Mouse (Mus musculus): ENCODE measurements around the gene Avp. TPM values are rescaled to one million over a fixed set of nuclear protein-coding genes. Genes with fewer than 3 reads are reported as not detected.
A peak's percentile ranks its signal among the peaks of the same experiment; 100 is the strongest.

The Avp gene
- polyA plus RNA-seq, 1 experiment from 2014 or later: 23.5 TPM

- H3K9me3 ChIP-seq (ENCODE audit: control insufficient read depth, low read length): no peaks in the 10 kb centered on the region
- H3K4me1 ChIP-seq (replicated peaks; ENCODE audit: control insufficient read depth, insufficient read depth, low read length): peaks cover 15% of the 10 kb centered on the region
- peak within 1 kb of the TSS; percentile 89 for H3K9ac ChIP-seq (replicated peaks; ENCODE audit: low read depth, low read length)
- no peaks in the 10 kb centered on the region for H3K27me3 ChIP-seq (replicated peaks; ENCODE audit: control insufficient read depth, insufficient read depth, low read length)
- H3K4me2 ChIP-seq (ENCODE audit: low read length): peak within 1 kb of the TSS; percentile 83
- H3K36me3 ChIP-seq (ENCODE audit: control insufficient read depth, insufficient read depth): peaks cover 12% of the 10 kb centered on the region; the same call in 1 of the 2 replicates
- ATAC-seq: peak; percentile 99
- H3K27ac ChIP-seq (ENCODE audit: low read length): peak within 1 kb of the TSS; percentile 45; the same call in 1 of the 2 replicates
- WGBS: under 1% methylated on average over 58 of the region's 61 CpGs
- peak within 1 kb of the TSS; percentile 95 for H3K4me3 ChIP-seq (replicated peaks; ENCODE audit: low read length)
Measured at GRCm38 (mm10) chr2:130563212-130564055, 18.9 kb downstream of the Avp start, which contains the start of gene Mrps26. Gene Mrps26, plus strand, starts transcription at chr2:130563742.

DNA sequence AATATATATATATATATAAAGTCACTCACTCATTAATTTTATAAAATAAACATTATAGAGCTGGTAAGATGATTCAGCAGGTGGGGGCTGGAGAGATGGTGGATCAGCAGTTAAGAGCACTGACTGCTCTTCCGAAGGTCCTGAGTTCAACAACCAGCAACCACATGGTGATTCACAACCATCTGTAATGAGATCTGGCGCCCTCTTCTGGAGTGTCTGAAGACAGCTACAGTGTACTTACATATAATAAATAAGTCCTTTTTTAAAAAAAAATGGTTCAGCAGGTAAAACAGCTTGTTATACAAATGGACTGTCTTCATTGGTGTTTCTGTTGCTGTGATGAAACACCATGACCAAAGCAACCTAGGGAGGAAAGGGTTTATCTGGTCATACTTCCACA, 24.3 kb downstream of the Avp start:
- no peaks in the 10 kb centered on the region for H3K27me3 ChIP-seq (replicated peaks; ENCODE audit: control insufficient read depth, insufficient read depth, low read length)
- peaks cover 16% of the 10 kb centered on the region for H3K36me3 ChIP-seq (ENCODE audit: control insufficient read depth, insufficient read depth)
- 66% methylated on average over 2 of the region's 2 CpGs for WGBS
- H3K4me3 ChIP-seq (replicated peaks; ENCODE audit: low read length): no peak overlapping the region
- H3K4me1 ChIP-seq (replicated peaks; ENCODE audit: control insufficient read depth, insufficient read depth, low read length): peaks cover 1% of the 10 kb centered on the region; the same call in 1 of the 2 replicates
- H3K9me3 ChIP-seq (ENCODE audit: control insufficient read depth, low read length): no peaks in the 10 kb centered on the region
- ATAC-seq: no peak
- no peak overlapping the region for H3K9ac ChIP-seq (replicated peaks; ENCODE audit: low read depth, low read length)
- H3K4me2 ChIP-seq (ENCODE audit: low read length): no peak overlapping the region
- H3K27ac ChIP-seq (ENCODE audit: low read length): no peak overlapping the region

GRCm38 (mm10) chr2:130557462-130557861, 24.9 kb downstream of the Avp start:
- no peak overlapping the region for H3K27ac ChIP-seq (ENCODE audit: low read length)
- no peaks in the 10 kb centered on the region for H3K4me1 ChIP-seq (replicated peaks; ENCODE audit: control insufficient read depth, insufficient read depth, low read length)
- WGBS: 98% methylated on average over 2 of the region's 2 CpGs
- no peak for ATAC-seq
- no peaks in the 10 kb centered on the region for H3K27me3 ChIP-seq (replicated peaks; ENCODE audit: control insufficient read depth, insufficient read depth, low read length)
- H3K36me3 ChIP-seq (ENCODE audit: control insufficient read depth, insufficient read depth): peaks cover 21% of the 10 kb centered on the region
- H3K9ac ChIP-seq (replicated peaks; ENCODE audit: low read depth, low read length): no peak overlapping the region
- no peaks in the 10 kb centered on the region for H3K9me3 ChIP-seq (ENCODE audit: control insufficient read depth, low read length)
- H3K4me3 ChIP-seq (replicated peaks; ENCODE audit: low read length): no peak overlapping the region
- H3K4me2 ChIP-seq (ENCODE audit: low read length): no peak overlapping the region

DNA sequence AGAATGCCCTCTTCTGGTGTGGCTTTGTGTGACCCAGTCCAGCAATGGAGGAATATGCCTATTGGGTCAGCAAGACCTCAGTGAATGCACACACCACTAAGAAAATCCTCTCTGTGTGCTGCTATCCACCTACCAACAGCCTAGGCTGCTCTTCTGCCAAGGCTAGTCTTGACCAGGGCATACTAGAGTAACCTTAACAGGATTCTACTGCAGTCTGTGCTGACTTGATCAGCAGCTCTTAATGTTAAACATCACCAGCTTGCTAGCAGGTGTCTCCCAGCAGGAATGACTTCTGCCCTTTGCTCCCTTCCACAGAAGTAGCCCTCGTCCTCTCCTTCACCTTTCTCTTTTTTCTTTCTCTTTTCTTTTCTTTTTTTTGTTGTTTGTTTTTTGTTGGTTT, 26.1 kb downstream of the Avp start:
- H3K36me3 ChIP-seq (ENCODE audit: control insufficient read depth, insufficient read depth): peaks cover 27% of the 10 kb centered on the region
- no peak overlapping the region for H3K4me3 ChIP-seq (replicated peaks; ENCODE audit: low read length)
- WGBS: 90% methylated on average over 1 of the region's 1 CpGs
- no peaks in the 10 kb centered on the region for H3K9me3 ChIP-seq (ENCODE audit: control insufficient read depth, low read length)
- ATAC-seq: no peak
- no peak overlapping the region for H3K9ac ChIP-seq (replicated peaks; ENCODE audit: low read depth, low read length)
- no peak overlapping the region for H3K4me2 ChIP-seq (ENCODE audit: low read length)
- no peaks in the 10 kb centered on the region for H3K4me1 ChIP-seq (replicated peaks; ENCODE audit: control insufficient read depth, insufficient read depth, low read length)
- H3K27ac ChIP-seq (ENCODE audit: low read length): no peak overlapping the region
- H3K27me3 ChIP-seq (replicated peaks; ENCODE audit: control insufficient read depth, insufficient read depth, low read length): no peaks in the 10 kb centered on the region

GRCm38 (mm10) chr2:130554841-130555240, 27.5 kb downstream of the Avp start:
- no peaks in the 10 kb centered on the region for H3K4me1 ChIP-seq (replicated peaks; ENCODE audit: control insufficient read depth, insufficient read depth, low read length)
- 94% methylated on average over 7 of the region's 7 CpGs for WGBS
- no peak overlapping the region for H3K4me2 ChIP-seq (ENCODE audit: low read length)
- no peaks in the 10 kb centered on the region for H3K27me3 ChIP-seq (replicated peaks; ENCODE audit: control insufficient read depth, insufficient read depth, low read length)
- ATAC-seq: no peak
- peaks cover 29% of the 10 kb centered on the region for H3K36me3 ChIP-seq (ENCODE audit: control insufficient read depth, insufficient read depth)
- H3K4me3 ChIP-seq (replicated peaks; ENCODE audit: low read length): no peak overlapping the region
- no peaks in the 10 kb centered on the region for H3K9me3 ChIP-seq (ENCODE audit: control insufficient read depth, low read length)
- no peak overlapping the region for H3K9ac ChIP-seq (replicated peaks; ENCODE audit: low read depth, low read length)
- no peak overlapping the region for H3K27ac ChIP-seq (ENCODE audit: low read length)

- Histone ChIP-seq H3K4me3 (replicated peaks; ENCODE audit: low read length) (no peak overlapping the region), H3K9ac (replicated peaks; ENCODE audit: low read depth, low read length) (no peak overlapping the region), H3K4me2 (ENCODE audit: low read length) (no peak overlapping the region), H3K4me1 (replicated peaks; ENCODE audit: control insufficient read depth, insufficient read depth, low read length) (no peaks in the 10 kb centered on the region), H3K27me3 (replicated peaks; ENCODE audit: control insufficient read depth, insufficient read depth, low read length) (no peaks in the 10 kb centered on the region), H3K36me3 (ENCODE audit: control insufficient read depth, insufficient read depth) (peaks cover 49% of the 10 kb centered on the region), H3K9me3 (ENCODE audit: control insufficient read depth, low read length) (no peaks in the 10 kb centered on the region), H3K27ac (ENCODE audit: low read length) (no peak overlapping the region)
- WGBS: 91% methylated on average over 8 of the region's 8 CpGs
- ATAC-seq: no peak
Measured at GRCm38 (mm10) chr2:130546957-130547356, 35.4 kb downstream of the Avp start.

DNA sequence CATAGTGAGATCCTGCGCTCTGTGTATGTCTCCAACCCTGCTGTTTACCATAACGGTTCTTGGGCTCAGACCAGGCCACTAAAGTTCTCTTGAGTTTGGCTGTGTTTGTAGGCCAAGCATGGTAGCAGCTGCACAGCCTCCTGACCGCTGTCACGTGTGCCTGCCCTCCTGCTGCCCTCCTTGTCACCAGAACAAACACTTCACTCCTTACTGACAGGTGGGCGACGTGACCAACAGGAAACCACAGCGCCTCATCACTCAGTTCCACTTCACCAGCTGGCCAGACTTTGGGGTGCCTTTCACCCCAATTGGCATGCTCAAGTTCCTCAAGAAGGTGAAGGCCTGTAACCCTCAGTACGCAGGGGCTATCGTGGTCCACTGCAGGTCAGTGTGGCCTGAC, 42.1 kb downstream of the Avp start:
- H3K4me1 ChIP-seq (replicated peaks; ENCODE audit: control insufficient read depth, insufficient read depth, low read length): no peaks in the 10 kb centered on the region
- no peak overlapping the region for H3K9ac ChIP-seq (replicated peaks; ENCODE audit: low read depth, low read length)
- no peak overlapping the region for H3K4me3 ChIP-seq (replicated peaks; ENCODE audit: low read length)
- no peak for ATAC-seq
- H3K36me3 ChIP-seq (ENCODE audit: control insufficient read depth, insufficient read depth): peaks cover 54% of the 10 kb centered on the region
- no peak overlapping the region for H3K27ac ChIP-seq (ENCODE audit: low read length)
- no peaks in the 10 kb centered on the region for H3K9me3 ChIP-seq (ENCODE audit: control insufficient read depth, low read length)
- no peak overlapping the region for H3K4me2 ChIP-seq (ENCODE audit: low read length)
- 90% methylated on average over 9 of the region's 9 CpGs for WGBS
- no peaks in the 10 kb centered on the region for H3K27me3 ChIP-seq (replicated peaks; ENCODE audit: control insufficient read depth, insufficient read depth, low read length)

- Histone ChIP-seq H3K27ac (ENCODE audit: low read length) (no peak overlapping the region), H3K27me3 (replicated peaks; ENCODE audit: control insufficient read depth, insufficient read depth, low read length) (no peaks in the 10 kb centered on the region), H3K4me2 (ENCODE audit: low read length) (no peak overlapping the region), H3K4me3 (replicated peaks; ENCODE audit: low read length) (no peak overlapping the region), H3K4me1 (replicated peaks; ENCODE audit: control insufficient read depth, insufficient read depth, low read length) (no peaks in the 10 kb centered on the region), H3K9me3 (ENCODE audit: control insufficient read depth, low read length) (no peaks in the 10 kb centered on the region), H3K36me3 (ENCODE audit: control insufficient read depth, insufficient read depth) (peaks cover 47% of the 10 kb centered on the region), H3K9ac (replicated peaks; ENCODE audit: low read depth, low read length) (no peak overlapping the region)
- no peak for ATAC-seq
- WGBS: 94% methylated on average over 8 of the region's 8 CpGs
Measured at GRCm38 (mm10) chr2:130538876-130539546, 43.3 kb downstream of the Avp start.

GRCm38 (mm10) chr2:130536890-130537289, 45.5 kb downstream of the Avp start:
- Histone ChIP-seq H3K9me3 (ENCODE audit: control insufficient read depth, low read length) (no peaks in the 10 kb centered on the region), H3K9ac (replicated peaks; ENCODE audit: low read depth, low read length) (no peak overlapping the region), H3K27me3 (replicated peaks; ENCODE audit: control insufficient read depth, insufficient read depth, low read length) (no peaks in the 10 kb centered on the region), H3K4me1 (replicated peaks; ENCODE audit: control insufficient read depth, insufficient read depth, low read length) (no peaks in the 10 kb centered on the region), H3K4me3 (replicated peaks; ENCODE audit: low read length) (no peak overlapping the region), H3K36me3 (ENCODE audit: control insufficient read depth, insufficient read depth) (peaks cover 40% of the 10 kb centered on the region), H3K27ac (ENCODE audit: low read length) (no peak overlapping the region), H3K4me2 (ENCODE audit: low read length) (no peak overlapping the region)
- 70% methylated on average over 3 of the region's 3 CpGs for WGBS
- ATAC-seq: no peak
